8 mouse cellular contexts compared by ENCODE assay signal in the genomic region with DNA sequence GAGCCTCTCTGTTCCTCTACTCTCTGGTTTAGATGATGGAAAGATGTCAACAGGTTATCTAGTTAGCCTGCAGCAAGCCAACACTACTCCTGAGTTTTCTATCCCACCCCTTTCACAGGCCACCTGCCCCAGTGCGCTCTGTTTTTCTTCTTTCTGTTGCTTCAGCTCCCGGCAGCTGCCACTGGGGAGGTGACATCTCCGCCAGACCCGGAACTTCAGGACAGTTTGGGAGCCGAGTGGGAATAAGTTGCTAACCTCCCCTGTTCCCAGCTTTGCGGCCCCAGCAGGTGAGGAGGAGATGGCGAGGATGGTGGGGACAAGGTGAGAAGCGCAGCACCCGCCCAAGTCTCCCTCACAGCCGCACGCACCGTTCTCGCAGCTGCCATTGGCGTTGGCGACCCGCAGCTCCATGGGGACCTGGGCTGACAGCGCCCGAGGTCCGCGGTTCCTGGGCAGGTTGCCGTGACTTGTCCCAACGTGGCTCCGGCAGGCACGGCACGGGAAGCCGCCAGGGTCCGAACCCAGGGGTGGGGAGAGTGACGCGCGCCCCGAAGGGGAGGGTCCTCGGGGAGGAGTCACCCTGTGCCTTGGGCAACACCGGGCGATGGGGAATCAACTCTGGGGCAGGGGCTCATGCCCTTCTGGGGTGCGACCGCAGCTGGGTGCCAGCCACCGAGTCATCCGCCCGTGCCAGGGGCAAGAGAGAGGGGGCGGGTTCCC. TPM values are rescaled to one million over a fixed set of nuclear protein-coding genes. Genes with fewer than 3 reads are reported as not detected.
A peak's percentile ranks its signal among the peaks of the same experiment; 100 is the strongest.
DNase-seq lines count a peak whose midpoint lies in the region; ATAC-seq lines count a peak whose summit lies in the region.

A gene (minus strand): TSS at position 643 of the 720 bp plus-strand sequence.

- no peak within 1 kb of the TSS for H3K27ac ChIP-seq in kidney, embryonic 16.5 days (ENCODE audit: low read length)
- H3K27ac ChIP-seq in embryonic facial prominence, embryonic 13.5 days: no peak within 1 kb of the TSS
- H3K27ac ChIP-seq in intestine, embryonic 14.5 days (ENCODE audit: low read depth): no peak within 1 kb of the TSS

- peak; percentile 81 for ATAC-seq in kidney, embryonic 16.5 days (ENCODE audit: low FRiP score, low TSS enrichment)
- no peak; the same call in 1 of the 2 replicates for ATAC-seq in embryonic facial prominence, embryonic 13.5 days (ENCODE audit: insufficient number of reproducible peaks, insufficient read depth, low FRiP score, low TSS enrichment, low read depth)
- peak; percentile 70 for ATAC-seq in intestine, embryonic 14.5 days (replicated peaks; ENCODE audit: low FRiP score, low TSS enrichment, low read depth)

- peak within 1 kb of the TSS; percentile 99 for H3K4me2 ChIP-seq in kidney, embryonic 16.5 days (replicated peaks; ENCODE audit: low read depth, low read length)
- peak within 1 kb of the TSS; percentile 99 for H3K4me2 ChIP-seq in embryonic facial prominence, embryonic 13.5 days
- peak within 1 kb of the TSS; percentile 90 for H3K4me2 ChIP-seq in intestine, embryonic 14.5 days (ENCODE audit: low read length)

- peaks cover 9% of the 10 kb centered on the region for H3K27me3 ChIP-seq in kidney, embryonic 16.5 days (ENCODE audit: insufficient read depth, low read length)
- H3K27me3 ChIP-seq in embryonic facial prominence, embryonic 13.5 days: peaks cover 22% of the 10 kb centered on the region
- no peaks in the 10 kb centered on the region for H3K27me3 ChIP-seq in intestine, embryonic 14.5 days (replicated peaks; ENCODE audit: control insufficient read depth, insufficient read depth, low read length)

- 0 out of 2 replicates have a peak, but pooled peaks cover 3% of the 10 kb centered on the region for H3K4me1 ChIP-seq in kidney, embryonic 16.5 days (ENCODE audit: insufficient read depth, low read length)
- H3K4me1 ChIP-seq in embryonic facial prominence, embryonic 13.5 days: peaks cover 9% of the 10 kb centered on the region; the same call in 1 of the 2 replicates
- 0 out of 2 replicates have a peak, but pooled peaks cover 3% of the 10 kb centered on the region for H3K4me1 ChIP-seq in intestine, embryonic 14.5 days (replicated peaks; ENCODE audit: control insufficient read depth, insufficient read depth, low read length)

- no peaks in the 10 kb centered on the region for H3K36me3 ChIP-seq in kidney, embryonic 16.5 days (ENCODE audit: insufficient read depth, low read length)
- no peaks in the 10 kb centered on the region for H3K36me3 ChIP-seq in embryonic facial prominence, embryonic 13.5 days
- no peaks in the 10 kb centered on the region for H3K36me3 ChIP-seq in intestine, embryonic 14.5 days (ENCODE audit: control insufficient read depth, insufficient read depth, low read length)

- H3K9me3 ChIP-seq in kidney, embryonic 16.5 days (ENCODE audit: low read length): no peaks in the 10 kb centered on the region
- H3K9me3 ChIP-seq in embryonic facial prominence, embryonic 13.5 days: no peaks in the 10 kb centered on the region
- no peaks in the 10 kb centered on the region for H3K9me3 ChIP-seq in intestine, embryonic 14.5 days (ENCODE audit: control insufficient read depth, low read length)

- peak within 1 kb of the TSS; percentile 64 for H3K9ac ChIP-seq in kidney, embryonic 16.5 days (replicated peaks; ENCODE audit: low read length)
- H3K9ac ChIP-seq in embryonic facial prominence, embryonic 13.5 days: peak within 1 kb of the TSS; percentile 71
- H3K9ac ChIP-seq in intestine, embryonic 14.5 days (ENCODE audit: low read length): peak within 1 kb of the TSS; percentile 43

- no peak for DNase-seq in kidney, adult 9 months
- DNase-seq in T-cell, adult 2 months (ENCODE audit: low spot score): peak; percentile 10
- peak; percentile 75 for DNase-seq in intestine, embryonic 14.5 days (ENCODE audit: low spot score)
- peak; percentile 26 to 46 for DNase-seq in lung, postnatal 4 days
- DNase-seq in thymus, postnatal 4 days: peak; percentile 50
- DNase-seq in right cerebral cortex, adult 2 months (ENCODE audit: low spot score in 2 of 2): no peak

- 1% methylated on average over 40 of the region's 40 CpGs for WGBS in kidney, embryonic 16.5 days
- 1% methylated on average over 40 of the region's 40 CpGs for WGBS in embryonic facial prominence, embryonic 13.5 days
- WGBS in intestine, embryonic 14.5 days: under 1% methylated on average over 37 of the region's 40 CpGs

- H3K4me3 ChIP-seq in kidney, embryonic 16.5 days (ENCODE audit: low read length): peak within 1 kb of the TSS; percentile 64
- peak within 1 kb of the TSS; percentile 59 for H3K4me3 ChIP-seq in embryonic facial prominence, embryonic 13.5 days
- H3K4me3 ChIP-seq in intestine, embryonic 14.5 days (ENCODE audit: low read depth, low read length): peak within 1 kb of the TSS; percentile 57

RNA-seq across cellular contexts. Expression of the gene that starts here (rescaled TPM):
- 0.59 and 1.4 TPM in 2 replicates for polyA plus RNA-seq in kidney, embryonic 16.5 days (2015; fragmentation: Nextera tagmentation; extraction: Ambion mirVana)
- 1.4 and 2.0 TPM in 2 replicates for polyA plus RNA-seq in embryonic facial prominence, embryonic 13.5 days (2015; fragmentation: Nextera tagmentation; extraction: Ambion mirVana)
- 3.5 and 4.5 TPM in 2 replicates for polyA plus RNA-seq in intestine, embryonic 14.5 days (2014; fragmentation: Nextera tagmentation; extraction: Ambion mirVana)

Comparison
In these comparisons a context has a peak if more than half of its experiments do, and no peak if none do; other contexts are left out.
1. DNase-seq: peak in T-cell, adult 2 months (single experiment), intestine, embryonic 14.5 days (single experiment), lung, postnatal 4 days (2 of 2) and thymus, postnatal 4 days (single experiment); none in kidney, adult 9 months (single experiment) and right cerebral cortex, adult 2 months (0 of 2).
2. Peak in every context shown above with its lines, with median percentiles within 50 percentile points of each other: H3K4me2 ChIP-seq, H3K4me3 ChIP-seq and H3K9ac ChIP-seq.